In genomic region chrX:105765005-105765706, GRCm38 (mm10) we compare ENCODE assay signal across 9 mouse cellular contexts. TPM values are rescaled to one million over a fixed set of nuclear protein-coding genes. Genes with fewer than 3 reads are reported as not detected.
DNase-seq lines count a peak whose midpoint lies in the region; ATAC-seq and TF ChIP-seq lines count a peak whose summit lies in the region.
"Had no signal": no experiment of that assay in that cellular context is flagged by ENCODE, and none has a peak within 500 bp of the region (broad histone marks: within the 10 kb centered on the region; RNA-seq: fewer than 3 reads in every experiment).

No protein-coding gene starts in this region.

- peak; percentile 75 for ATAC-seq in common myeloid progenitor, adult 5-6 weeks (replicated peaks; ENCODE audit: low read depth, poor library complexity, severe bottlenecking)
- peak; percentile 32; the same call in 1 of the 2 replicates for ATAC-seq in heart, postnatal 0 days (ENCODE audit: insufficient read depth, low read depth)
- no peak for ATAC-seq in liver, embryonic 12.5 days

- TF ChIP-seq EP300 in heart, postnatal 0 days (IDR thresholded peaks at IDR 0.05; ENCODE audit: low read depth), result no peak

- no peak for TF ChIP-seq POLR2A in small intestine, adult 2 months (IDR thresholded peaks at IDR 0.05; ENCODE audit: low read depth, low read length)

- TF ChIP-seq CTCF in heart, postnatal 0 days (IDR thresholded peaks at IDR 0.05; ENCODE audit: low read depth), result no peak
- no peak for TF ChIP-seq CTCF in small intestine, adult 2 months (IDR thresholded peaks at IDR 0.05; ENCODE audit: extremely low read depth, insufficient read length, insufficient replicate concordance, low read depth, low read length)

- H3K4me2 ChIP-seq in heart, postnatal 0 days (ENCODE audit: low read depth, low read length), result peak overlapping the region; percentile 74
- H3K4me2 ChIP-seq in liver, embryonic 12.5 days, result peak overlapping the region; percentile 47

- H3K27me3 ChIP-seq in heart, postnatal 0 days (ENCODE audit: control insufficient read depth, insufficient read depth, low read length), result 0 out of 2 replicates have a peak, but pooled peaks cover 5% of the 10 kb centered on the region
- peaks cover 84% of the 10 kb centered on the region for H3K27me3 ChIP-seq in liver, embryonic 12.5 days (replicated peaks)
- H3K27me3 ChIP-seq in small intestine, adult 2 months (ENCODE audit: control insufficient read depth, insufficient read depth, low read length), result peaks cover 14% of the 10 kb centered on the region

- H3K36me3 ChIP-seq in heart, postnatal 0 days (replicated peaks; ENCODE audit: control insufficient read depth, insufficient read depth, low read length), result no peaks in the 10 kb centered on the region
- H3K36me3 ChIP-seq in liver, embryonic 12.5 days, result no peaks in the 10 kb centered on the region
- no peaks in the 10 kb centered on the region for H3K36me3 ChIP-seq in small intestine, adult 2 months (ENCODE audit: control insufficient read depth, insufficient read depth, low read length)

- WGBS in heart, postnatal 0 days, result 23% methylated on average over 29 of the region's 36 CpGs
- WGBS in liver, embryonic 12.5 days (ENCODE audit: insufficient replicate concordance), result 11% methylated on average over 30 of the region's 36 CpGs
- 22% methylated on average over 32 of the region's 36 CpGs for WGBS in small intestine, adult 2 months

- H3K9me3 ChIP-seq in heart, postnatal 0 days (replicated peaks; ENCODE audit: control insufficient read depth, low read length), result no peaks in the 10 kb centered on the region
- no peaks in the 10 kb centered on the region for H3K9me3 ChIP-seq in liver, embryonic 12.5 days (replicated peaks)

- peak overlapping the region; percentile 53 for H3K27ac ChIP-seq in heart, postnatal 0 days (ENCODE audit: low read depth)
- no peak overlapping the region for H3K27ac ChIP-seq in liver, embryonic 12.5 days
- H3K27ac ChIP-seq in small intestine, adult 2 months (ENCODE audit: insufficient read depth, low read depth, low read length), result no peak overlapping the region

- peak overlapping the region; percentile 60 for H3K9ac ChIP-seq in heart, postnatal 0 days (replicated peaks; ENCODE audit: low read depth, low read length)
- no peak overlapping the region for H3K9ac ChIP-seq in liver, embryonic 12.5 days

- no peaks in the 10 kb centered on the region for H3K4me1 ChIP-seq in heart, postnatal 0 days (ENCODE audit: control insufficient read depth, insufficient read depth)
- H3K4me1 ChIP-seq in liver, embryonic 12.5 days, result no peaks in the 10 kb centered on the region
- peaks cover 5% of the 10 kb centered on the region; the same call in 1 of the 2 replicates for H3K4me1 ChIP-seq in small intestine, adult 2 months (ENCODE audit: control insufficient read depth, insufficient read depth, insufficient read length, low read length)

- DNase-seq in heart, adult 18-20 months, result peak; percentile 13 to 42
- DNase-seq in heart, adult 8-10 months (ENCODE audit: low spot score), result no peak
- DNase-seq in heart, postnatal 0 days (ENCODE audit: low spot score), result no peak
- DNase-seq in frontal cortex, adult 2 months (ENCODE audit: extremely low spot score in 1 of 2, low spot score in 1 of 2), result no peak
- DNase-seq in cerebellum, adult 8-10 months, result no peak

- H3K4me3 ChIP-seq in heart, postnatal 0 days (ENCODE audit: low read depth, low read length), result peak overlapping the region; percentile 61
- no peak overlapping the region for H3K4me3 ChIP-seq in liver, embryonic 12.5 days
- H3K4me3 ChIP-seq in small intestine, adult 2 months (ENCODE audit: low read depth, low read length), result peak overlapping the region; percentile 65
- H3K4me3 ChIP-seq: erythroblast, embryonic 14.5 days had no signal

RNA-seq across cellular contexts. Expression of gene Fgf16, which starts 1.1 kb away (rescaled TPM):
- 10 to 100 TPM; 18.5 to 23.9 TPM for total RNA-seq in heart, adult 18-20 months (2021)
- total RNA-seq in heart, adult 8-10 months (2022), result 10 to 100 TPM; 19.5 to 35.7 (median 26.7) TPM
- total RNA-seq in common myeloid progenitor, adult 5-6 weeks (2017), result not detected in 2 replicates
- 1.3 and 9.0 TPM in 2 replicates for total RNA-seq in heart, postnatal 0 days (2014; rRNA removed; ENCODE audit: low replicate concordance)
- 6.4 and 6.8 TPM in 2 replicates for polyA plus RNA-seq in heart, postnatal 0 days (2015; fragmentation: Nextera tagmentation; extraction: Ambion mirVana)
- polyA plus RNA-seq in liver, embryonic 12.5 days (2016; fragmentation: Nextera tagmentation; extraction: Ambion mirVana), result not detected in 2 replicates
- polyA plus RNA-seq in small intestine, adult 2 months (2012; rRNA removed), result 0.42 TPM in 1 of 2 replicates, not detected in the other
- polyA plus RNA-seq in frontal cortex, adult 2 months (2012; rRNA removed), result 3.3 and 3.7 TPM in 2 replicates
- polyA plus RNA-seq: erythroblast, embryonic 14.5 days had no signal

Comparison
In these comparisons a context has a peak if more than half of its experiments do, and no peak if none do; other contexts are left out.
1. DNase-seq: peak in heart, adult 18-20 months (2 of 2); none in heart, adult 8-10 months (single experiment), heart, postnatal 0 days (single experiment), frontal cortex, adult 2 months (0 of 2) and cerebellum, adult 8-10 months (single experiment).